Mouse (Mus musculus) forebrain, postnatal 0 days (tissue): ENCODE data around the gene Rab2b. TPM values are rescaled to one million over a fixed set of nuclear protein-coding genes. Genes with fewer than 3 reads are reported as not detected.
A peak's percentile ranks its signal among the peaks of the same experiment; 100 is the strongest.

ENCODE experiments used
- ATAC-seq: fragments of 200-750 bp; cut with Nextera tagmentation; 2 replicates; pipeline ENCODE4 v1.8.0; 2017; ENCODE audit warnings: mild to moderate bottlenecking, moderate library complexity
- DNase-seq: peaks from one replicate; pipeline ENCODE4 v3.0.0-alpha.2; 2015
- H3K27ac ChIP-seq: fragments of 300-500 bp; sonication (generic); 2 replicates; pipeline ENCODE4 v1.5.1; 2014; ENCODE audit warnings: low read depth, mild to moderate bottlenecking, antibody characterized with exemption, low read length, moderate library complexity, mixed read lengths
- H3K27me3 ChIP-seq: fragments of 300-500 bp; sonication (generic); 2 replicates; pipeline ENCODE4 v1.6.1; 2014; ENCODE audit warnings: mild to moderate bottlenecking, low read length, mixed read lengths; ENCODE audit not compliant: insufficient read depth
- H3K36me3 ChIP-seq: fragments of 300-500 bp; sonication (generic); 2 replicates; pipeline ENCODE4 v1.6.1; 2014; ENCODE audit warnings: mild to moderate bottlenecking, moderate library complexity; ENCODE audit not compliant: insufficient read depth
- H3K4me1 ChIP-seq: fragments of 300-500 bp; sonication (generic); 2 replicates; pipeline ENCODE4 v1.6.1; 2014; ENCODE audit warnings: antibody characterized with exemption; ENCODE audit not compliant: insufficient read depth
- H3K4me2 ChIP-seq: fragments of 300-500 bp; sonication (generic); 2 replicates; pipeline ENCODE4 v1.6.1; 2014; ENCODE audit warnings: low read depth, mild to moderate bottlenecking, moderate library complexity
- H3K4me3 ChIP-seq: fragments of 300-500 bp; sonication (generic); 2 replicates; pipeline ENCODE4 v1.5.1; 2014; ENCODE audit warnings: low read depth, low read length, mixed read lengths
- H3K9ac ChIP-seq: fragments of 300-500 bp; sonication (generic); 2 replicates; pipeline ENCODE4 v1.6.1; 2014; ENCODE audit warnings: mild to moderate bottlenecking
- H3K9me3 ChIP-seq: fragments of 300-500 bp; sonication (generic); 2 replicates; pipeline ENCODE4 v1.6.1; 2016; ENCODE audit warnings: low read length
- CTCF ChIP-seq: sonication (generic); IDR thresholded peaks from 2 replicates; pipeline ENCODE4 v1.5.1; 2016; ENCODE audit warnings: antibody characterized with exemption, control low read depth, low read depth
- WGBS: fragments of 180-500 bp; shearing (Covaris S2); extraction: QIAGEN DNeasy Blood & Tissue Kit; methylation state at CpG from one replicate; pipeline ENCODE4 v1.1.7; 2014; 5-methylcytosine and 5-hydroxymethylcytosine counted together
- polyA plus RNA-seq: library from polyadenylated mRNA; unstranded; fragments of >200 nt; fragmentation: Nextera tagmentation; extraction: Ambion mirVana; gene quantifications from 2 replicates; pipeline ENCODE4 v1.2.1, GENCODE M21; 2015
- total RNA-seq: library from RNA; depleted of rRNA; stranded (reverse); fragments of >200 nt; gene quantifications from 2 replicates; pipeline ENCODE4 v1.2.3, GENCODE M21; 2014; rRNA removed

Gene Rab2b
- total and polyA plus RNA-seq, 2 experiments from 2014 or later, result 46.2 to 55.0 TPM

DNA sequence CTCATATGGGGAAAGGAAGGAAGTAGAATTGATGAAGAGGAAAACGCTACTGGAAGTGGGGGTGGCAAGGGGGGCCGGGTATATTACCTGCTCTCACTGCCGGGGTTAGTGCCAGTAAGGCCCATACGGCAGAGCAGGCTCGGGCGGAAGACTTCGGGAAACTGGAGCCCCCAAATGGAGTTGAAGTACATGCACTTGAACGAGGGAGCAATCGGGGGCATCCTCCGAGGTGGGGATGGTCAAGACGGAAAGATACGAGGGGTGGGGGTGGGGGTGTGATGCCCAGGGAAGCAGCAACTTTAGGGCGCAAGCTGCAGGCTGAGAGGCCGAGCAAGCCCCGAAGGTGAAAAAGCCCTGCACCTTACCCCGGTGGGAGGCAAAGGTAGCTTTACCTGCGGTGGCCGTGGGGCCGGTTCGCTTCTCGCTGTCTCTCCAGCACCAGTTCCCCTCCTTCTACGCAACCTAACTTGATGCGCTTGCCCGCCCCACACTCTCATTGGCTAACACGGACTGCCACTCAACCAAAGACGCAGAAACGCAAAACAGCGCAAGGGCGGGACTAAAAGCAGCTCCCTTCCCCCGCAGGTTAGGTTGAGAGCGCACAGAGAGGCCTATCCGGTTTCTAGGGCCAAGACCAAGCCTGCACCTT lies 35.2 kb downstream of the Rab2b start:
- TF ChIP-seq CTCF, result no peak
- Histone ChIP-seq H3K36me3 (no peaks in the 10 kb centered on the region), H3K9me3 (no peaks in the 10 kb centered on the region), H3K27ac (peak overlapping the region; percentile 70), H3K27me3 (no peaks in the 10 kb centered on the region), H3K4me2 (peak overlapping the region; percentile 88), H3K4me3 (peak overlapping the region; percentile 75), H3K9ac (peak overlapping the region; percentile 73), H3K4me1 (peaks cover 7% of the 10 kb centered on the region; the same call in 1 of the 2 replicates)
- peak; percentile 100 for ATAC-seq
- WGBS, result 1% methylated on average over 32 of the region's 32 CpGs
- DNase-seq, result peak; percentile 98

- H3K9ac ChIP-seq, result no peak overlapping the region
- no peaks in the 10 kb centered on the region for H3K9me3 ChIP-seq
- no peak overlapping the region for H3K4me2 ChIP-seq
- ATAC-seq (no peak), DNase-seq (no peak)
- H3K4me1 ChIP-seq, result no peaks in the 10 kb centered on the region
- 100% methylated on average over 1 of the region's 1 CpGs for WGBS
- no peak overlapping the region for H3K27ac ChIP-seq
- no peak overlapping the region for H3K4me3 ChIP-seq
- no peaks in the 10 kb centered on the region for H3K27me3 ChIP-seq
- TF ChIP-seq CTCF, result no peak
- peaks cover 50% of the 10 kb centered on the region for H3K36me3 ChIP-seq
Measured at GRCm38 (mm10) chr14:52236216-52236615, 43.1 kb downstream of the Rab2b start.

GRCm38 (mm10) chr14:52235165-52235564 lies 44.2 kb downstream of the Rab2b start:
- DNase-seq, result no peak
- H3K36me3 ChIP-seq, result peaks cover 61% of the 10 kb centered on the region
- no peaks in the 10 kb centered on the region for H3K9me3 ChIP-seq
- no peak overlapping the region for H3K4me2 ChIP-seq
- no peak overlapping the region for H3K27ac ChIP-seq
- no peak for TF ChIP-seq CTCF
- no peak overlapping the region for H3K4me3 ChIP-seq
- no peaks in the 10 kb centered on the region for H3K4me1 ChIP-seq
- H3K27me3 ChIP-seq, result no peaks in the 10 kb centered on the region
- WGBS, result 94% methylated on average over 7 of the region's 7 CpGs
- ATAC-seq, result no peak
- no peak overlapping the region for H3K9ac ChIP-seq

GRCm38 (mm10) chr14:52232249-52232648 lies 47.1 kb downstream of the Rab2b start:
- H3K27ac ChIP-seq, result no peak overlapping the region
- peak; percentile 38; the same call in 1 of the 2 replicates for ATAC-seq
- 86% methylated on average over 6 of the region's 6 CpGs for WGBS
- H3K27me3 ChIP-seq, result no peaks in the 10 kb centered on the region
- H3K4me3 ChIP-seq, result no peak overlapping the region
- no peak for TF ChIP-seq CTCF
- H3K9ac ChIP-seq, result no peak overlapping the region
- no peak overlapping the region for H3K4me2 ChIP-seq
- H3K9me3 ChIP-seq, result no peaks in the 10 kb centered on the region
- peaks cover 84% of the 10 kb centered on the region for H3K36me3 ChIP-seq
- H3K4me1 ChIP-seq, result no peaks in the 10 kb centered on the region
- DNase-seq, result no peak

DNA sequence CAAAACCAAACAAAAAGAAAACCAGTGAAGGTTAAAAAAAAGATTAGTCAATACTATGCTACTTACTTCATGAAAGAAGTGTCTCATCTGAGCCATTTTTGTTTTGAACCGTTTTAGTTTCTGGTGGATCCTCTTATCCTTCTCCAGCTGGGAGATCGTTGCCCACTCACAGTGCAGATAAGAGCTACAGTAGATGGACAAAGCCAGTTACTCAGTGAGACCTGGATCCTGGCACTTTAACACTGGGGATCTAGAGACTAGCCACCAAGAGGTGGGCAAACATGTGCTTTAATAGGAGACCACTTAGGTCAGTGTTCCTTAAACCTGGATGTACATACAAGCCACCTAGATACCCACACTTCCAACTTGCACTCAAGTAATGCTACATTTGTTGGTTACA lies 53.4 kb downstream of the Rab2b start:
- H3K9me3 ChIP-seq, result no peaks in the 10 kb centered on the region
- no peaks in the 10 kb centered on the region for H3K27me3 ChIP-seq
- ATAC-seq (no peak), DNase-seq (no peak)
- no peak overlapping the region for H3K4me3 ChIP-seq
- H3K4me1 ChIP-seq, result no peaks in the 10 kb centered on the region
- no peak for TF ChIP-seq CTCF
- WGBS, result 97% methylated on average over 2 of the region's 2 CpGs
- peaks cover 82% of the 10 kb centered on the region for H3K36me3 ChIP-seq
- no peak overlapping the region for H3K27ac ChIP-seq
- H3K4me2 ChIP-seq, result no peak overlapping the region
- H3K9ac ChIP-seq, result no peak overlapping the region

- Histone ChIP-seq H3K27ac (no peak overlapping the region), H3K36me3 (peaks cover 85% of the 10 kb centered on the region), H3K4me2 (no peak overlapping the region), H3K4me1 (no peaks in the 10 kb centered on the region), H3K27me3 (no peaks in the 10 kb centered on the region), H3K9me3 (no peaks in the 10 kb centered on the region), H3K9ac (no peak overlapping the region), H3K4me3 (no peak overlapping the region)
- no peak for ATAC-seq
- DNase-seq, result no peak
- WGBS, result 90% methylated on average over 5 of the region's 5 CpGs
- TF ChIP-seq CTCF, result no peak
Measured at GRCm38 (mm10) chr14:52217261-52217660, 62.1 kb downstream of the Rab2b start.

Other genes starting within 250 kb of the Rab2b start
- not detected in 2 replicates for gene Olfr221, start 237.1 kb downstream of the Rab2b start, total RNA-seq
- not detected in 2 replicates for gene Olfr221, start 237.1 kb downstream of the Rab2b start, polyA plus RNA-seq
- gene Hnrnpc, start 175.5 kb downstream of the Rab2b start, total RNA-seq, result 96.3 and 105 TPM in 2 replicates
- 323 and 368 TPM in 2 replicates for gene Hnrnpc, start 175.5 kb downstream of the Rab2b start, polyA plus RNA-seq
- 1.6 and 3.2 TPM in 2 replicates for gene Rpgrip1, start 168.8 kb downstream of the Rab2b start, total RNA-seq
- gene Rpgrip1, start 168.8 kb downstream of the Rab2b start, polyA plus RNA-seq, result 50.1 and 50.6 TPM in 2 replicates
- gene Supt16, start 82.1 kb downstream of the Rab2b start, total RNA-seq, result 41.9 and 56.9 TPM in 2 replicates
- 31.0 and 39.1 TPM in 2 replicates for gene Supt16, start 82.1 kb downstream of the Rab2b start, polyA plus RNA-seq
- gene Chd8, start 21.8 kb downstream of the Rab2b start, total RNA-seq, result 88.3 and 93.8 TPM in 2 replicates
- gene Chd8, start 21.8 kb downstream of the Rab2b start, polyA plus RNA-seq, result 19.2 and 26.7 TPM in 2 replicates
- 54.2 and 56.6 TPM in 2 replicates for gene Tox4, start 399 bp downstream of the Rab2b start, total RNA-seq
- gene Tox4, start 399 bp downstream of the Rab2b start, polyA plus RNA-seq, result 46.0 and 48.7 TPM in 2 replicates
- 22.7 and 25.6 TPM in 2 replicates for gene Mettl3, start 25.6 kb upstream of the Rab2b start, total RNA-seq
- gene Mettl3, start 25.6 kb upstream of the Rab2b start, polyA plus RNA-seq, result 16.9 and 24.0 TPM in 2 replicates
- gene Sall2, start 49.2 kb upstream of the Rab2b start, total RNA-seq, result 51.2 and 71.7 TPM in 2 replicates
- 23.0 and 29.2 TPM in 2 replicates for gene Sall2, start 49.2 kb upstream of the Rab2b start, polyA plus RNA-seq
- gene Olfr1513, start 76.9 kb upstream of the Rab2b start, total RNA-seq, result not detected in 2 replicates
- gene Olfr1513, start 76.9 kb upstream of the Rab2b start, polyA plus RNA-seq, result not detected in 2 replicates
- not detected in 2 replicates for gene Olfr1512, start 99.6 kb upstream of the Rab2b start, total RNA-seq
- gene Olfr1512, start 99.6 kb upstream of the Rab2b start, polyA plus RNA-seq, result not detected in 2 replicates
- gene Olfr1511, start 117.8 kb upstream of the Rab2b start, total RNA-seq, result not detected in 2 replicates
- not detected in 2 replicates for gene Olfr1511, start 117.8 kb upstream of the Rab2b start, polyA plus RNA-seq
- not detected in 2 replicates for gene Olfr1510, start 134.8 kb upstream of the Rab2b start, total RNA-seq
- gene Olfr1510, start 134.8 kb upstream of the Rab2b start, polyA plus RNA-seq, result not detected in 2 replicates
- gene Olfr1509, start 163.4 kb upstream of the Rab2b start, total RNA-seq, result not detected in 2 replicates
- gene Olfr1509, start 163.4 kb upstream of the Rab2b start, polyA plus RNA-seq, result not detected in 2 replicates
- gene Olfr1508, start 187.9 kb upstream of the Rab2b start, total RNA-seq, result not detected in 2 replicates
- not detected in 2 replicates for gene Olfr1508, start 187.9 kb upstream of the Rab2b start, polyA plus RNA-seq
- not detected in 2 replicates for gene Olfr1507, start 216.2 kb upstream of the Rab2b start, total RNA-seq
- gene Olfr1507, start 216.2 kb upstream of the Rab2b start, polyA plus RNA-seq, result not detected in 2 replicates